Mouse (Mus musculus) cerebellum, adult 2 months (tissue): Measurements from ENCODE around the gene Nsf. TPM values are rescaled to one million over a fixed set of nuclear protein-coding genes. Genes with fewer than 3 reads are reported as not detected.
"Not testable (repeated sequence)": the region's sequence is repeated elsewhere in the genome, so short reads cannot be mapped to it uniquely, and the experiment has no call there.

Source experiments
- DNase-seq, 2 experiments: peaks; one replicate each; pipeline ENCODE4 v3.0.0; 2021
- H3K27ac ChIP-seq: fragments of 200-500 bp; 2 replicates; pipeline ENCODE4 v1.5.1; 2012; ENCODE audit warnings: low read length, control low read depth, inconsistent platforms; ENCODE audit not compliant: insufficient read depth
- H3K27me3 ChIP-seq: fragments of 200-500 bp; 2 replicates; pipeline ENCODE4 v1.6.1; 2012; ENCODE audit warnings: inconsistent platforms, mild to moderate bottlenecking, low read length, moderate library complexity; ENCODE audit not compliant: control insufficient read depth, insufficient read depth
- H3K4me1 ChIP-seq: fragments of 200-500 bp; 2 replicates; pipeline ENCODE4 v1.6.1; 2011; ENCODE audit warnings: low read length; ENCODE audit not compliant: control insufficient read depth, insufficient read depth
- H3K4me3 ChIP-seq: fragments of 200-500 bp; replicated peaks from 2 replicates; pipeline ENCODE3; 2011; ENCODE audit warnings: mild to moderate bottlenecking, low read depth, low read length, control low read depth; ENCODE audit not compliant: insufficient read depth
- CTCF ChIP-seq: fragments of 200-500 bp; IDR thresholded peaks from 2 replicates; pipeline ENCODE4 v1.5.1; 2011; ENCODE audit warnings: low read depth, mild to moderate bottlenecking, control low read depth, low read length, moderate library complexity, borderline replicate concordance; ENCODE audit not compliant: insufficient read depth
- POLR2A ChIP-seq: fragments of 200-500 bp; IDR thresholded peaks from 2 replicates; pipeline ENCODE4 v1.6.1; 2011; ENCODE audit warnings: low read length, control low read depth, borderline replicate concordance; ENCODE audit not compliant: insufficient read depth
- WGBS: fragments of 180-500 bp; shearing (Covaris S2); methylation state at CpG from one replicate; pipeline ENCODE4 v1.1.7; 2018; 5-methylcytosine and 5-hydroxymethylcytosine counted together
- polyA plus RNA-seq: library from polyadenylated mRNA; depleted of rRNA; stranded (reverse); fragments of >200 nt; gene quantifications from 2 replicates; pipeline ENCODE4 v1.2.3, GENCODE M21; 2012; rRNA removed

Nsf gene
- polyA plus RNA-seq = 472 and 511 TPM in 2 replicates

DNA sequence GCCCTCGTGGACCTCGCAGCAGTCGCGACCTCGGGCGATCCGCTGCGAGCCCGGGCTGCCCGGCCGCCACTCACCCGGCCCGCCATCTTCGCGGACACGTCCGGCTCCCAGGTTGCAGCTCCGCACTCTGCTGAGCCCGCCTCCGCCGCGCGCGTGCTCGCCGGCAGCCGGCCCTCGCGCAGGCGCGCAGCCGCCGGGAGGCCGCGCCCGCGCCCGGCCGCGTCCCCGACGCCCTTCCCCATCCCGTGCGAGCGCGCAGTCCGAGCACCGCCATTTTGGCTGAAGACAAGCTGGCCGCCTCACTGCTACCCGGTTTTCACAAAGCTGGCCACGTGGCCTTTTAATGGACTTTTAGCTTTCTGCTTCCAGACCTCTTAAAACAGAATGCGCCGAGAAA, at the start of gene Nsf:
TSS of gene Nsf (minus strand) at position 161 of the 397 bp plus-strand sequence.
- Histone ChIP-seq H3K27me3 (no peaks in the 10 kb centered on the region), H3K4me1 (peaks cover 9% of the 10 kb centered on the region), H3K27ac (peak within 1 kb of the TSS; percentile 86), H3K4me3 (peak within 1 kb of the TSS; percentile 91)
- WGBS = under 1% methylated on average over 53 of the region's 53 CpGs
- no peak for TF ChIP-seq CTCF
- peak; percentile 86 for TF ChIP-seq POLR2A
- DNase-seq = peak; percentile 86

DNA sequence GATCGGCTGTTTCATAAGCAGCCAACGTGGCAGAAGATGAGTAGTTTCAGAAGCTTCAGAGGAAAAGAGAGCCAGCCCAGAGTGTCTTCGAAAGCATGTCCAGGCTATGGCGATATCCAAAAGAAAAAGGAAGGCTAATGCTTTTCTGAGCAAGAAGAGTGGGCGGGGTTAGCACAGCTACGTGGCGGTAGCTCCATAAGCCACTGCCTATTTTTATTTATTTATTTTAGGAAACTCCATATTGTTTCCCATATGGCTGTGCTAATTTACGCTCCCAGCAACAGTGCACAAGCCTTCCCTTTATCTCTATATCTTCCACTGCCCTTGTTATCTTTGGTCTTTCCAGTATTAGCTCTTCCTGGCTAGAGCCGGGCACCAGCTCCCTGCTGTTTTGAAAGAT, 49.5 kb upstream of the Nsf start:
- Histone ChIP-seq H3K27me3 (no peaks in the 10 kb centered on the region), H3K27ac (no peak overlapping the region), H3K4me3 (no peak overlapping the region), H3K4me1 (peaks cover 6% of the 10 kb centered on the region)
- TF ChIP-seq POLR2A = no peak
- TF ChIP-seq CTCF = no peak
- 86% methylated on average over 9 of the region's 9 CpGs for WGBS
- no peak for DNase-seq

DNA sequence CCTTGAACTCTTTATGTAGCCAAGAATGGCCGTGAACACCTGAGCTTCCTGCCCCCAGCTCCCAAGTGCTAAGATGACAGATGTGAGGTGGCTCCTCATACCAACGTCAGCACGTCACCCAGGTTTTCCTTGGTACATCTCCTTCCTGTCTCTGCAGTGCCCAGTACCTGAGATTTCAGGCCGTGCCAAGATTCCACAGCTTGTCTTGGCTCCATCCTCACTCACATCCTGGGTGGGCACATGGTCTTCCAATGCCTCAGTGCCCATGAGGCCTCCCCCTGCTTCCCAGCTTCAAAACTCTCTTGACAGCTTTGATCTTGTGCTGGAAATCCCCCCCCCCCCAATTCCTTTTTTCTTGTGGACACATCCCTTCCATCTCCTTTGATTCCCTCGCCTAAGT, 48.3 kb upstream of the Nsf start:
- DNase-seq = no peak
- Histone ChIP-seq H3K4me3 (no peak overlapping the region), H3K4me1 (peaks cover 7% of the 10 kb centered on the region), H3K27ac (no peak overlapping the region), H3K27me3 (no peaks in the 10 kb centered on the region)
- WGBS = 62% methylated on average over 5 of the region's 5 CpGs
- TF ChIP-seq POLR2A (no peak), CTCF (no peak)

DNA sequence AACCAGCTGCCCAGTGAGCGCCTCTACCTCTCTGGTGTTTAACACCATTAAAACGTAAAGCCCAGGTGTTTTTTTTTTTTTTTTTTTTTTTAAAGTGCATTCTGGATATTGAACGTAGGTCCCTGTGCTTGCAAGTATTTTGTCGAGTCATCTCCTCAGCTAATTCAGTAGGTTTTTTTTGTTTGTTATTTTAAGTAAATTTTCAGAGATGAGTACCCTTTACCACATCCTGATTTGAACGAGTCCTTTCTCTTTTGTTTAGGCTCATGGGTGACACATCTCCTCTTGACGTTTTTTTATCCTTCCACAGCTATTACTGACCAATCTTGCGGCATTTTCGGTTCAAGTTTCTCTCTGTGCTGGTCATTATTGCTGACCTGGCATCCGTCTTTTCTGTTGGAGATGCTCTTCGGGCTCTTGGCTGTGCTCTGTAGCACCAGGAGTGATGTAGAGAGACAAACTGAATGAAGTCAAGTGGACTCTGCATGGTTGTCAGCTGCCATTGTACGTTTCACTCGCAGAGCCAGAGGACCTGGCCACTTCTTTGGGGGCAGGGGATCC, 47.6 kb upstream of the Nsf start:
- no peaks in the 10 kb centered on the region for H3K27me3 ChIP-seq
- no peak for TF ChIP-seq CTCF
- WGBS = 81% methylated on average over 12 of the region's 12 CpGs
- no peak overlapping the region for H3K4me3 ChIP-seq
- H3K4me1 ChIP-seq = peaks cover 7% of the 10 kb centered on the region
- no peak for DNase-seq
- no peak overlapping the region for H3K27ac ChIP-seq

DNA sequence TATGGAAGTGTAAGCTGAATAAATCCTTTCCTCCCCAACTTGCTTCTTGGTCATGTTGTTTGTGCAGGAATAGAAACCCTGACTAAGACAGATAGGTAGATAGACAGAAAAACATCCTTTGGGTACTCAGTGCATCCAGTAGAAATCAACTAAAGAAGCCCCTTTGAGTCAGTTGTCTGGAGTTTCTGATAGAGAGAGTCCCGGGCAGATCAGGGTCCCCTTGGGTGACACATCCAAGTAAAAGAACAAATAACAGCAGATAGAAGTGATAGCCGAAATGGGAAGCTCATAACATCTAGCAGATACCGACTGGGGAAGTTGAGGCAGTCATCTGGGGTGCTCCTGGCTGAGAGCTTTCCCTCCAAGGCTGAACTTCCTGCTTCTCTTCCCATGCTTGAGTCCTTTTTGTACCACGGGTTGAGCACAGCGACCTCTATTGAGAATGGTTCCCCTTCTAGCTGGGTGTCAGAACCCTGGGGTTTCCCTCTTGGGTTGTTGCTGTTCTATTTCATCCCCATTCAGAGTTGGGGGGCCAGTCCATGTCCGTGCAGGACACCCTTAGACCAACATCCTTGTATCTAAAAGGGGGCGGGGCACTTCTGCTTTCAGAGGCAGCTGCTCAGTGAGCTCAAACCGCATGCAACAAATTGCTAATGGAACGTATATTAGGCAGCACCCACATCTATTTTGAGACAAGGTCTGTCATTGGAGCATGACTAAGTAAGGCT, 47.0 kb upstream of the Nsf start:
- no peak for DNase-seq
- Histone ChIP-seq H3K27me3 (no peaks in the 10 kb centered on the region), H3K4me1 (peaks cover 7% of the 10 kb centered on the region), H3K4me3 (no peak overlapping the region), H3K27ac (no peak overlapping the region)
- WGBS = 83% methylated on average over 9 of the region's 9 CpGs
- TF ChIP-seq POLR2A = no peak
- no peak for TF ChIP-seq CTCF

DNA sequence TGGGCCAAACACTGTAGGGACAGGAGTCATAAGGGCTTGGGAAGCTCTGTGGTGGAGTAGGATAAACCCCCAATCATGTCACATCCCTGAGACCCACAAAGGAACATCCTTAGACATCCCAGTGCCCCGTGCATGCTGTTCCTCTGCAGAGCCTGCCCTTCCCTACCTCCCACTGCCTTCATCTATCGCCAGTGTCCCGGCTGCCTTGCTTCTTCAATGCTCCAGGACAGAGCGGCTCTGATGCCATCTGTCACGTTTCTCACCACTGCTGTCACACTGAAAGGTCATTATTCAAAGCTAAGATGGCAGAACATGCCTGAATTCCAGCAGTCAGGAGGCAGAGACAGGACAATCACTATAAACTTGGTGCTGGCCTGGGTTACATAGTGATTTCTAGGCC, 44.9 kb upstream of the Nsf start:
- H3K27me3 ChIP-seq = no peaks in the 10 kb centered on the region
- TF ChIP-seq CTCF (no peak), POLR2A (no peak)
- H3K4me3 ChIP-seq = no peak overlapping the region
- H3K27ac ChIP-seq = peak overlapping the region; percentile 41; the same call in 1 of the 2 replicates
- H3K4me1 ChIP-seq = peaks cover 7% of the 10 kb centered on the region
- WGBS = 14% methylated on average over 5 of the region's 5 CpGs
- peak; percentile 59 to 74 for DNase-seq

DNA sequence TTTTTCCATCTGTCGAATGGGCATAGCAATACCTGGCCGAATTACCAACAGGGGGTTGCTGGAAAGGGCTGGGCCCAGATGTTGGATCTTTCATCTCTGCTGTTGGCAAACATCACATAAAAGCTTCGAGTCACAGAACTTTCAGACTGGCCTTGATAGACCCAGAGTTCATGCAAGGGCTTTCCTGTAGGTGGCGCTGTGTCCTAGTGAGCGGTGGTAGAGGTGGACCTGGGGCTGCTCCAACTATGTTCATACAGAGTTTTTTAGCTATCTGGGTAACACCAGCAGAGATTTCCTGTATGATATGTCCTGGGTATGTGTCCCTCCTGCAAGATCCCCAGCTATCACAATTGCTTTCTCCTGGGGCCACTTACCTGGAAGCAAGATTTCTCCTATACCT, 43.5 kb upstream of the Nsf start:
- Histone ChIP-seq H3K27ac (no peak overlapping the region), H3K27me3 (no peaks in the 10 kb centered on the region), H3K4me1 (peaks cover 7% of the 10 kb centered on the region), H3K4me3 (no peak overlapping the region)
- 11% methylated on average over 5 of the region's 5 CpGs for WGBS
- peak; percentile 78 to 87 for DNase-seq
- no peak for TF ChIP-seq POLR2A
- peak; percentile 95 for TF ChIP-seq CTCF

DNA sequence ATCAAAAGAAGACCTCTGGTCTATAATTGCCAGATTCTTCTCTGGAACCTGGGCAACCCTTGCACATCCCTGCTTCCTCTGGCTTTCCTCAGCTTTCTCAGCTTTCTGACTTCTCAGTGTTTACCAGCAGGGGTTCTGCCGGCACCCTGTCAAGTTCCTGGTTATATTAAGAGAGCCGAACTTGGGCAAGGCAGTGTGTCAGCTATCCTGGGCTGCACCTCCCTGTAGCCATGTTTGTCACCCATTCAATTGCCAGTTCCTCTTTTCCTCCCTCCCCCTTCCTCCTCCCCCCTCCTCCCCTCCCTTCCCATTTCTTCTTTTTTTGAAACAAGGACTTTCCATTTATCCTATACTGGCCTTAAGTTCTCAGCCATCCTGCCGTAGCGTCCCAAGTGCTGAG, 38.8 kb upstream of the Nsf start:
- DNase-seq = no peak
- TF ChIP-seq CTCF (no peak), POLR2A (no peak)
- Histone ChIP-seq H3K27ac (no peak overlapping the region), H3K27me3 (no peaks in the 10 kb centered on the region), H3K4me3 (no peak overlapping the region), H3K4me1 (no peaks in the 10 kb centered on the region)
- 65% methylated on average over 4 of the region's 4 CpGs for WGBS

DNA sequence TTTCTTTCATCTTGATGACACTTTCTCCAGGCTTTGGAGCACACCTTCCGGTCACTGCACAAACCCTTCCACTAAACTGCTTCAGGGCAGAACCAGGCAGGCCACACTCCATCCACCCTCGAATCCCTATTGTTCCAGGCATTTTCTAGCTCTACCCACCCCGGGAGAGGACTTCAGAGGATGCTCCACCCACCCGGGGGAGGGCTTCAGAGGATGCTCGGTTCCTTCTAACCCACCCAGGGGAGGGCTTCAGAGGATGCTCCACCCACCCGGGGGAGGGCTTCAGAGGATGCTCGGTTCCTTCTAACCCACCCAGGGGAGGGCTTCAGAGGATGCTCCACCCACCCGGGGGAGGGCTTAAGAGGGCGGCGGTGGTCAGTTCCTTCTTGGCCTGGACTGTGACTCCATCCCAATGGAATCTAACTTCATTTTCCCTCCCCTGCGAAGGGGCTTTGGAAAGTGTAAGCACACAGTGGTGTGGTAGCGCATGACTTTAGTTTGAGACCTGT, 36.2 kb upstream of the Nsf start:
- not testable (repeated sequence) for H3K4me3 ChIP-seq, H3K4me1 ChIP-seq, H3K27ac ChIP-seq, H3K27me3 ChIP-seq, DNase-seq
- WGBS = 36% methylated on average over 12 of the region's 12 CpGs
